ENCODE assay signal across 16 mouse cellular contexts in the genomic region with DNA sequence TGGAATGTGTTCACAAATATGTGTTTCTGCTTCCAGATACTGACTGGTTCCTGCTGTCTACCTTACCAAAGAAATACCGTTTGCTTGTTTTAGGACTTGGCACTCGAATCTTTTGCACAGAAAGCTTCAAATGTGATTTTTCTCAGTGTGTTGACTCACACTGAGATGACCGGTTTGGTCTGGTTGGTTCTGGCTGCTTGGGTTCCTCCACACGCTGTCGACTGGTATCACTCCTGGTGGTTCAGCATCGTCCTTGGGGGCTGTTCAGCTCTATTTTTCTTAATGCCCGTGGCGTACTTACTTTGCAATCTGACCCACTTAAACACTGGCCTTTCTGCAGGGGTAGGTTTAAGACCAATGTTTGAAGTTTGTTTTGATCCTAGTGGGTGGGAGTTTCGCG. TPM values are rescaled to one million over a fixed set of nuclear protein-coding genes. Genes with fewer than 3 reads are reported as not detected.
A peak's percentile ranks its signal among the peaks of the same experiment; 100 is the strongest.
DNase-seq lines count a peak whose midpoint lies in the region; ATAC-seq and TF ChIP-seq lines count a peak whose summit lies in the region.
"Had no signal": no experiment of that assay in that cellular context is flagged by ENCODE, and none has a peak within 500 bp of the region (broad histone marks: within the 10 kb centered on the region; RNA-seq: fewer than 3 reads in every experiment).

No protein-coding gene starts in this region.

- no peak overlapping the region for H3K4me2 ChIP-seq in heart, embryonic 11.5 days
- H3K4me2 ChIP-seq: lung, embryonic 14.5 days; midbrain, embryonic 11.5 days had no signal

- no peak for ATAC-seq in heart, embryonic 11.5 days (replicated peaks; ENCODE audit: insufficient number of reproducible peaks, low FRiP score, low TSS enrichment)
- ATAC-seq: inflammation-experienced regulatory T-cells, adult 6 months had no signal

- no peaks in the 10 kb centered on the region for H3K36me3 ChIP-seq in heart, embryonic 11.5 days (ENCODE audit: control insufficient read depth, insufficient read depth, low read length)

- H3K9me3 ChIP-seq in heart, embryonic 11.5 days (replicated peaks; ENCODE audit: control insufficient read depth, low read length) = no peaks in the 10 kb centered on the region

- no peak overlapping the region for H3K9ac ChIP-seq in heart, embryonic 11.5 days (ENCODE audit: low read depth, low read length)
- H3K9ac ChIP-seq: lung, embryonic 14.5 days had no signal

- peak; percentile 33 to 62 for DNase-seq in adrenal gland, adult (ENCODE audit: inconsistent age in 2 of 2, low spot score in 1 of 2)
- no peak for DNase-seq in adrenal gland, postnatal 4 days (ENCODE audit: low spot score in 2 of 2)
- DNase-seq in brain, embryonic 14.5 days (ENCODE audit: low read depth) = peak; percentile 11
- peak; percentile 40 for DNase-seq in forelimb bud, embryonic 11.5 days (ENCODE audit: low read depth, low spot score)
- peak; percentile 47 for DNase-seq in kidney, postnatal 14 days
- no peak for DNase-seq in lung, postnatal 25 days (ENCODE audit: low spot score)
- no peak for DNase-seq in lung, postnatal 4 days
- DNase-seq: cerebellum, adult 9-10 months; heart, adult 18-20 months; heart, postnatal 36 days; lung, embryonic 14.5 days; retina, postnatal 1 day; thymus, adult 18-20 months had no signal

- H3K4me3 ChIP-seq in heart, embryonic 11.5 days (ENCODE audit: low read depth, low read length) = no peak overlapping the region

- no peak for TF ChIP-seq CTCF in brain, embryonic 14.5 days (IDR thresholded peaks at IDR 0.05; ENCODE audit: borderline replicate concordance, extremely low read depth, insufficient read depth, insufficient read length)

- H3K27ac ChIP-seq in heart, embryonic 11.5 days (ENCODE audit: low read depth, low read length) = no peak overlapping the region

- no peak for TF ChIP-seq POLR2A in brain, embryonic 14.5 days (IDR thresholded peaks at IDR 0.05; ENCODE audit: borderline replicate concordance, extremely low read depth, insufficient read depth, insufficient read length, poor library complexity, severe bottlenecking)

- no peaks in the 10 kb centered on the region for H3K4me1 ChIP-seq in heart, embryonic 11.5 days (ENCODE audit: control insufficient read depth, insufficient read depth, low read length)

- 78% methylated on average over 10 of the region's 10 CpGs for WGBS in heart, embryonic 11.5 days (ENCODE audit: insufficient replicate concordance)

- no peaks in the 10 kb centered on the region for H3K27me3 ChIP-seq in heart, embryonic 11.5 days (ENCODE audit: control insufficient read depth, insufficient read depth, low read length)

RNA-seq across cellular contexts. Expression of gene D630036H23Rik, which starts 41.7 kb away (rescaled TPM):
- 1 to 10 TPM; 2.5 to 3.5 TPM for total RNA-seq in adrenal gland, postnatal 4 days (2021)
- 0.94 and 1.0 TPM in 2 replicates for polyA plus RNA-seq in brain, embryonic 14.5 days (2012; rRNA removed)
- polyA plus RNA-seq in heart, embryonic 11.5 days (2014; fragmentation: Nextera tagmentation; extraction: Ambion mirVana) = 1.6 and 1.9 TPM in 2 replicates

RNA-seq across cellular contexts. Expression of gene Ispd, which starts 42.4 kb away (rescaled TPM):
- 10 to 100 TPM in 1 of 2 experiments, 1 to 10 TPM in 1; 8.3 to 10.7 TPM for total RNA-seq in adrenal gland, postnatal 4 days (2021)
- polyA plus RNA-seq in brain, embryonic 14.5 days (2012; rRNA removed) = 3.3 and 5.1 TPM in 2 replicates
- 10.6 and 11.6 TPM in 2 replicates for polyA plus RNA-seq in heart, embryonic 11.5 days (2014; fragmentation: Nextera tagmentation; extraction: Ambion mirVana)

Comparison
In these comparisons a context has a peak if more than half of its experiments do, and no peak if none do; other contexts are left out.
1. DNase-seq: peak in adrenal gland, adult (2 of 2), brain, embryonic 14.5 days (single experiment), forelimb bud, embryonic 11.5 days (single experiment) and kidney, postnatal 14 days (single experiment); none in adrenal gland, postnatal 4 days (0 of 2), lung, postnatal 25 days (single experiment) and lung, postnatal 4 days (0 of 2).